Mouse (Mus musculus) lung, postnatal 0 days (tissue): ENCODE results near the gene Ankrd10.

Source experiments
- CTCF ChIP-seq: IDR thresholded peaks from 2 replicates; pipeline ENCODE4 v1.5.1; 2016; ENCODE audit warnings: antibody characterized with exemption, mild to moderate bottlenecking
- EP300 ChIP-seq: IDR thresholded peaks from 2 replicates; pipeline ENCODE4 v1.6.1; 2016; ENCODE audit warnings: antibody characterized with exemption, mild to moderate bottlenecking, control low read depth

DNA sequence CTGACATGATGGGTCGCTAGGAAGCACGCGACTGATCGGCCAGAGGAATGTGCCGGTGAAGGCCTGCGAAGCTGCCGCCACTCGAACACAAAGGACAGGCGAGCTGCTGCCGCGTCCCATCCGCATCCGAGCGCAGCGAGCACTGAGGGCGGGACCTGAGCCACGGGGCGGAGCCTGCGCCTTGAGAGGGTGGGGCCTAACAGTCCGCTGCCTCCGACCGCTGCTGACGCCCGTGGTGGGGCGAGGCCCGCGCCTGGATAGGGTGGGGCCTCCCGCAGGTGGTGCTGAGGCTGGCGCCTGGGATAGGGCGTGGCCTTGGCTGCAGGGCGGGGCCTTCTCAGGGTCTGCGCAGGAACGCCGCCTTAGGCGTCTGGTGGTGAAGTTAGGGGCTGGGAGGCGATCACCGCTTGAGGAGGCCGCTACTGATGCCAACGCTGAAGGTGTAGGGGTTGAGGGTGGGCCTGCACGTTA, at the start of gene Ankrd10:
- TF ChIP-seq EP300 (no peak), CTCF (no peak; the same call in 1 of the 2 replicates)
